Mouse (Mus musculus) thymus, adult 2 months (tissue): ENCODE measurements around the gene Hdac5.

Source experiments
- CTCF ChIP-seq: fragments of 200-500 bp; IDR thresholded peaks from 2 replicates; pipeline ENCODE4 v1.5.1; 2012; ENCODE audit warnings: mild to moderate bottlenecking, control low read depth, low read length, moderate library complexity, borderline replicate concordance; ENCODE audit not compliant: control insufficient read depth, poor library complexity, insufficient read depth; ENCODE audit errors: extremely low read depth
- POLR2A ChIP-seq: fragments of 200-500 bp; IDR thresholded peaks from 2 replicates; pipeline ENCODE4 v1.6.1; 2012; ENCODE audit warnings: mild to moderate bottlenecking, low read length, control low read depth, moderate library complexity; ENCODE audit not compliant: control insufficient read depth, poor library complexity, insufficient read depth; ENCODE audit errors: extremely low read depth

GRCm38 (mm10) chr11:102241246-102241645, 11.3 kb upstream of the Hdac5 start:
- TF ChIP-seq CTCF (no peak), POLR2A (no peak)
